19 mouse cellular contexts compared by ENCODE assay signal in the genomic region with DNA sequence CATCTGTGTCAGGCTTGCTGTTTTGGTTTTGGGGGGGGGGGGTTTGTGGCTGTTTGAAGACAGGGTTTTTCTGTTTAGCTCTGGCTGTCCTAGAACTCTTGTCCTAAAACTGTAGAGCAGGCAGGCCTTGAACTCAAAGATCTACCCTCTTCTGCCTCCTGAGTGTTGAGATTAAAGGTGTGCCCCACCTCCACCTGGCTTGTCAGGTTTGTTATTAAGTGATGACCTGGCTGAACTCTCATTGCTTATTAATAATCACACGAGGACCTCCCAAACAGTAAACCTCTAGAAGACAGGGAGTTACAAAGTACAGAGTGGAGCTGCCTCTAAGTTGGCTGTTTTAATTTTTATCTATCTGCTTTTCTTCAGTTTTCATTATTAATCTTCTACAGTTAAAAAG.
DNase-seq lines count a peak whose midpoint lies in the region; ATAC-seq lines count a peak whose summit lies in the region.
"Had no signal": no experiment of that assay in that cellular context is flagged by ENCODE, and none has a peak within 500 bp of the region (broad histone marks: within the 10 kb centered on the region; RNA-seq: fewer than 3 reads in every experiment).

No protein-coding gene starts in this region.

- no peaks in the 10 kb centered on the region for H3K9me3 ChIP-seq in kidney, embryonic 14.5 days (ENCODE audit: control insufficient read depth, low read length)
- no peaks in the 10 kb centered on the region for H3K9me3 ChIP-seq in kidney, embryonic 15.5 days (replicated peaks)
- H3K9me3 ChIP-seq: embryonic facial prominence, embryonic 12.5 days; heart, embryonic 15.5 days; hindbrain, embryonic 13.5 days had no signal

- no peaks in the 10 kb centered on the region for H3K27me3 ChIP-seq in kidney, embryonic 14.5 days (ENCODE audit: control insufficient read depth, insufficient read depth, low read length)
- H3K27me3 ChIP-seq in kidney, embryonic 15.5 days, result no peaks in the 10 kb centered on the region
- H3K27me3 ChIP-seq: CH12.LX; embryonic facial prominence, embryonic 12.5 days; heart, embryonic 15.5 days; hindbrain, embryonic 13.5 days had no signal

- no peak overlapping the region for H3K4me3 ChIP-seq in kidney, embryonic 14.5 days (ENCODE audit: low read length)
- no peak overlapping the region for H3K4me3 ChIP-seq in kidney, embryonic 15.5 days (replicated peaks)
- H3K4me3 ChIP-seq: embryonic facial prominence, embryonic 12.5 days; heart, embryonic 15.5 days; hindbrain, embryonic 13.5 days had no signal

- H3K36me3 ChIP-seq in kidney, embryonic 14.5 days (ENCODE audit: control insufficient read depth, insufficient read depth, low read length), result no peaks in the 10 kb centered on the region
- H3K36me3 ChIP-seq in kidney, embryonic 15.5 days, result no peaks in the 10 kb centered on the region
- H3K36me3 ChIP-seq: embryonic facial prominence, embryonic 12.5 days; heart, embryonic 15.5 days; hindbrain, embryonic 13.5 days had no signal

- no peak overlapping the region for H3K4me2 ChIP-seq in kidney, embryonic 14.5 days (replicated peaks; ENCODE audit: low read depth, low read length)
- H3K4me2 ChIP-seq in kidney, embryonic 15.5 days, result no peak overlapping the region
- H3K4me2 ChIP-seq: embryonic facial prominence, embryonic 12.5 days; heart, embryonic 15.5 days; hindbrain, embryonic 13.5 days had no signal

- no peak for ATAC-seq in kidney, embryonic 14.5 days (ENCODE audit: low FRiP score, low TSS enrichment)
- peak; percentile 46; the same call in 1 of the 2 replicates for ATAC-seq in kidney, embryonic 15.5 days (replicated peaks; ENCODE audit: low FRiP score)
- no peak for ATAC-seq in megakaryocyte-erythroid progenitor cell, adult 5-6 weeks (replicated peaks; ENCODE audit: low FRiP score, low TSS enrichment, poor library complexity, severe bottlenecking)
- ATAC-seq: hindbrain, postnatal 0 days had no signal

- peak; percentile 6 for DNase-seq in kidney, adult 11 months
- DNase-seq in A20 (ENCODE audit: low read depth, low spot score), result peak; percentile 34
- DNase-seq in kidney, postnatal 25 days, result peak; percentile 27 to 33
- no peak for DNase-seq in left cerebral cortex, adult 9 months (ENCODE audit: low spot score in 2 of 2)
- DNase-seq: adrenal gland, postnatal 10 days; cerebellum, adult 11 months; cerebellum, adult 8-10 months; cerebellum, postnatal 14 days; gastrocnemius, postnatal 36 days; heart, adult 11 months; heart, postnatal 14 days had no signal

- no peaks in the 10 kb centered on the region for H3K4me1 ChIP-seq in kidney, embryonic 14.5 days (ENCODE audit: control insufficient read depth, insufficient read depth, low read length)
- no peaks in the 10 kb centered on the region for H3K4me1 ChIP-seq in kidney, embryonic 15.5 days
- H3K4me1 ChIP-seq: embryonic facial prominence, embryonic 12.5 days; heart, embryonic 15.5 days; hindbrain, embryonic 13.5 days had no signal

- H3K27ac ChIP-seq in kidney, embryonic 14.5 days (ENCODE audit: low read depth, low read length), result no peak overlapping the region
- H3K27ac ChIP-seq in kidney, embryonic 15.5 days, result no peak overlapping the region
- H3K27ac ChIP-seq: embryonic facial prominence, embryonic 12.5 days; heart, embryonic 15.5 days; hindbrain, embryonic 13.5 days; hindbrain, postnatal 0 days had no signal

- no peak overlapping the region for H3K9ac ChIP-seq in kidney, embryonic 14.5 days (ENCODE audit: low read depth, low read length)
- no peak overlapping the region for H3K9ac ChIP-seq in kidney, embryonic 15.5 days
- H3K9ac ChIP-seq: embryonic facial prominence, embryonic 12.5 days; heart, embryonic 15.5 days; hindbrain, embryonic 13.5 days had no signal

- 54% methylated on average over 1 of the region's 1 CpGs for WGBS in kidney, embryonic 14.5 days
- 42% methylated on average over 1 of the region's 1 CpGs for WGBS in kidney, embryonic 15.5 days

Comparison
In these comparisons a context has a peak if more than half of its experiments do, and no peak if none do; other contexts are left out.
1. DNase-seq: peak in kidney, adult 11 months (single experiment), A20 (single experiment) and kidney, postnatal 25 days (2 of 2); none in left cerebral cortex, adult 9 months (0 of 2).